Mouse (Mus musculus) kidney, adult 2 months (tissue): ENCODE measurements around the gene Trp53.

Source experiments
- CTCF ChIP-seq: fragments of 200-500 bp; conservative IDR thresholded peaks from 2 replicates; pipeline ENCODE4 v1.5.1; 2011; ENCODE audit warnings: low read depth, mild to moderate bottlenecking, control low read depth, low read length, moderate library complexity, mixed read lengths; ENCODE audit not compliant: insufficient read depth, insufficient read length
- POLR2A ChIP-seq: fragments of 200-500 bp; IDR thresholded peaks from one replicate; pipeline ENCODE4 v1.6.1; 2011; ENCODE audit warnings: low read depth, low read length, control low read depth

- no peak for TF ChIP-seq POLR2A
- no peak for TF ChIP-seq CTCF
These were observed 21.6 kb downstream of the Trp53 start for GRCm38 (mm10) chr11:69601768-69602167.
